Mouse (Mus musculus): ENCODE data around the gene Cys1.

- TF ChIP-seq CTCF (IDR thresholded peaks at IDR 0.05; ENCODE audit: low read depth) (no peak), EP300 (IDR thresholded peaks at IDR 0.05; ENCODE audit: low read depth) (no peak)
These were observed 42.8 kb upstream of the Cys1 start for GRCm38 (mm10) chr12:24724369-24724768.

Measured in heart, postnatal 0 days (tissue).